Mouse (Mus musculus) lung, postnatal 4 days (tissue): ENCODE data around the gene Mtmr3.

Source experiments
- DNase-seq, 2 experiments: peaks; one replicate each; pipeline ENCODE4 v3.0.0; 2021

Mtmr3 gene

DNA sequence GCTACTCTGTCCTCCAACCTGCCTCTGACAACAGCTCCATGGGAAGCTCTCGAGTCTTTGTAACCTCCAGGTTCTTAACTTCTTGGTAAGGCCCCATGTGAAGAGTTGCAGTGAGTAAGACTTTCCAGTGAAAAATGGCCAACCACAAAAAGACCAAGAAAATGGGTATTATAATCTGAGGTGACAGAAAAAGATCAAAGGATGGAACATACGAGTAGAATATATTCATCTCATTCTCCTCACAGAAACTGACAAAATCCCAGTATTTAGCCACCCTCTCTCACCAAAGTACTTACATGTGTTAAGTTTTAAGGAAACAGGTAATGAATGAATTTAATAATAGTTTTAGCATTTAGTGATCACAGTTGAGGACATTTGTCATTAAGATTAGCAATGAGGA lies 88.2 kb downstream of the Mtmr3 start:
- no peak for DNase-seq

DNA sequence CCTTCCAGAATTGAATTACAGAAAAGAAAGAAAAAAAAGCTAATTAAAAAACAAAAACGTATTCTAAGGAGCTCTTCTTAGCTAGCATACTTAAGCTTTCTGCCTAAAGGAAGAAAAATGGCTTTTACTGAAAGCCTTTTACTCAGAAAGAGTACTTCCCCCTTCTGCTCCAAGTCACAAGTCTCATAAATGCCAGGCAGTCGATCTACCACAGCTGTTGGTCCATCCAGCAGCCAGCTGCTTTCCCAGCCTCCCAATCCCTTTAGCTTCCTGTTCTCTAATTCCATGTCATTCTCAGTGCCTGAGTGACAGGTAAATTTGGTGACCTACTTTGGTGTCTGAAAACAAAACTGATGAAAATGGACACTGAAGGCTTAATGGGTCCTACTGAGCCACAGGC lies 92.5 kb downstream of the Mtmr3 start:
- DNase-seq = no peak

DNA sequence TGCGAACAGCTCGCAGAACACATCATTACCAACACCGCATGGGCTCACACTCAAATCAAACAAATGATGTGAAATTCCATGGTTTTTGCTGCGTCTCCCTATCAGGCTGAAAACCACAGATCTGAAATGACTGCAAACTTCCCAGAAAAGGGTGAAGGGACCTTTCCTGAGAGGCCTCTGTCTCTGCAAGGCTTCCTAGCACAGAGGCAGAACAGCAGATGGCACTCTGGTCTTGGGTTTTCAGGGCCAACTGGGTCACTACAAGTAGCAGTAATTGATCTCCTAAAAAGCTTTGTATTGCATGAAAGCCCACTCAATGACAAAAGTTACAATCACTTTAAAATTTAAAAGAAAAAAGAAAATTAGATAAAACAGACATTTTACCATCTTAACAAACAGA lies 93.8 kb downstream of the Mtmr3 start:
- DNase-seq = no peak

DNA sequence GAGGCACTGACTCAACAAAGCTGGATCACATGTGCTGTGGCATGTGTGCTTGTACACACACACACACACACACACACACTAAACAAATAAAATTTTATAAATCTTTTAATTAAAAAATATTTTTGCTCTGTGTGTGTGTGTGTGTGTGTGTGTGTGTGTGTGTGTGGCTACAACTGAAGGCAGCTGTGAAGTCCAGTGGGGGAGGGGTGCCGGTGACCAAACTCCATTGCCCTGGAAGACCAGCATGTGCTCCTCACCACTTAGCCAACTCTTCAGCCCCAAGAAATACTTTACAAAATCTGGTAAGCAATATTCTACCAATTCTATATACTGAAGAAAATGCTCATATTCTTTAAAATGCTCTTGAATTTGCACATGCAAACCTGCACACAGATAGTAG lies 94.4 kb downstream of the Mtmr3 start:
- DNase-seq = no peak

DNA sequence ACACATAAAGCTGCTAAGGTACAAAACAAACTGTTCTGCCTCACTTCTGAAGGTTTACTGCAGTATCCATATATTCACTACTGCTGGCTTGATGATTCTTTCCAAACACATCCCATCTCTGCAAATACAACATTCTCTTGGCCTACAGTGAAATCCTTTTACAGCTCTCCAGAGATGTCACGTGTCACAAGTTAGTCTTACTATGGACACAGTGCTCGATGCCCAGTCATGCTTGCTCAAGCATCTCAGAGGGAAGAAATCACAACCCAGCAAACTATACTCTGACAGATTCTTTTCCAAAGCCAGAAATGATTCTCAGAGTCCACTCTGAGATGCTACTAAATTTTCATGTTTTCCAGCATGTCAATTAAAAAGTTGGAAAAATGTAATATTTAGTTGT lies 95.2 kb downstream of the Mtmr3 start:
- DNase-seq = no peak

DNA sequence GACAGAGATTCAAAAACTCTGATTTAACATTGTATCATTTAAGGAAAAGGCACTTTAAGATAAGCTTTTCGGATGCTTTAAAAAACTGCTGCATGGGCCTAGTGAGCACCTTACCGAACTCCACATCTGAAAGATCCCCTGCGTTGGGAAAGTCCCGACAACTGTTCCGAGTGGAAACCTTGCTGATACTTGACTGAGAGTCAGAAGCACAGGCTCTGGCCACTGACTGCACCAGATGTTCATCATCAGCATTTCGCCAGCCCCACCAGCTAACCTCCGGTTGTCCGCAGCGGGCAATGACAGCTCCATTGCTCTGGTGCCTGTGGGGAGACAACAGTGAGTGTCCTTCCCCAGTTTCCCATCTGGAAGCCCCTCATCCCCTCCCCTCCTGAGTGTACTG lies 95.9 kb downstream of the Mtmr3 start:
- DNase-seq = peak in 1 of 2 experiments; percentile 58

DNA sequence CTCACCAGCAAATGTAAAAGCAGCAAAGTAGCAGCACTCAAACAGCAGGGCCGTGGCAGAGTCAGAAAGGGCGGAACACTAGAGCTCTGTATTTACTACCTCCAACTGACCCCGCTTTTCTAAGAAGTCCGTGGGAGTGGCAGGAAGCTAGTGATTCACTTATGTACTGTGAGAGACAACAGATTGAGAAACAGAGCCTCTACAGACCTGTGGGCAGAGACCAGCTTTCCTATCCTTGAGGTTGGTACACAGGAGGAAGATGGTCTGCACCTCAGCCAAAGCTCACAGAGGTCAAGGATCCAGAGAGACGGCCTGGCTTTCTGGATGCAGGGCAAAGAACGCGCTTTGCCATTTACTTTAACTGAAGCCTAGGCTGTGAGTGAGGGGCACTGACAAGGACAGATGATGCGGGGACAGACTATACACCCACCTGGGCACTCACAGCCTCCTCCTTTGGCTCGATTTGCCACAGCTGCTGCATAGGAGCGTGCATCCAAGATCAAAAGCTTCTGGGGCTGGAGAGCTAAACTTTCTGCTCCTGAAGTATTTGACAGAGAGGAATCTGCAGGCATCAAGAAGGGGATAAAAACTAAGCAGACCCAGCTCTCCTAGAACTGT lies 97.1 kb downstream of the Mtmr3 start:
- DNase-seq = peak in 1 of 2 experiments; percentile 38

DNA sequence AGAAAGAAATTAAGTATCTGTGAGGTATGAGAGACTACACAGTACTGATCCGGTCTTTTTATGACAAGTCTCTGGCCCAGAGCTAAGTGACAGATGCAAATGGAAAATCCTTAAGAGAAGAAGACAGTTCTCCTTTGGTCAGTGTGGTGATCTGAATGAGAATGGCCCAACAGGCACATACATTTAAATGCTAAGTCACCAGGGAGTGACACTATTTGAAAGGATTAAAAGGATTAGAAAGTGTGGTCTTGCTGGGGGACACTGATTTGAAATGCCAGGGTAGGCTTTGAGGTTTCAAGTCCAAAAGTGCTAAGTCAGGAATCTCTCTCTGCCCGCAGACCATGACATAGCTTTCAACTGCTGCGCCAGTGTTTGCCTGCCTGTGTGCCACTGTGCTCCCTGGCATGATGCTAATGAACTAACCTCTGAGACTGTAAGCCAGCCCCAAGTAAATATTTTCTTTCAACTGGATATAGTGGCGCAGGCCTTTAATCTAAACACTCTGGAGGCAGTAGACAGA lies 99.6 kb downstream of the Mtmr3 start:
- DNase-seq = no peak

DNA sequence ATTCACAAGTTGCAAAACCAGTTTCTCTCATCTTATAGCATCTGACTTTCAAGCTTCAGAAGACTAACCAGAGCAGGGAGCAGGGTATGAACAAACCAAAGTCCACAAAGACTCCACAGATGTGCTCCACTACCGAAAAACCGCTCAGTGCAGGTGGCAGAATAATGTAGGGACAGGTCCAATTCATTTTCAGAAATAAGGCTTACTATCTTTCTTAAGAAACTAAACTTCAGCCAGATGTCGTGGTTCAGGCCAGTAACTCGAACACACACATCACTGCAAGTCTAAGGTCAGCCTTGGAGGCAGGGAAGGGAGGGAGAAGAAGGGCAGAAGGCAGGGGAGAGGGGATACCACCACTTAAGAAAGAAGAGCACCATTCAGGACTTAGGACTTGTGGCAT lies 105.5 kb downstream of the Mtmr3 start:
- DNase-seq = no peak

DNA sequence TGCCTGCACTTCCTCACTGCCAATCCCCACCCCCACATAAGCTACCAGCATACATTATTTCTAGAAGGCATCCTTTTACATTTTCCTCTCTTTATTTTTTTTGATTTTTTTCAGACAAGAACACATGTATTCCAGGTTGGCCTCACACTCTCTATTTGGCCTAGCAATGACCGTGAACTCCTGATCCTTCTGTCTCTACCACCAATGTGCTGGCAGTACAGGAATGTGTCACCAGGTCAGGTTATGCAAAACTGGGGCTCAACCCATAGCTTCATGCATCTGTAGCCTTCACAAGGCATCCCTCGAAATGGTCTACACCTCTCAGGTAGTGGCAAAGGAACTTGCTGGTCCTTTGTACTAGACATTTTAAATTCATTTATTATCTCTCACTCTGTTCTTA lies 105.9 kb downstream of the Mtmr3 start:
- DNase-seq = no peak

DNA sequence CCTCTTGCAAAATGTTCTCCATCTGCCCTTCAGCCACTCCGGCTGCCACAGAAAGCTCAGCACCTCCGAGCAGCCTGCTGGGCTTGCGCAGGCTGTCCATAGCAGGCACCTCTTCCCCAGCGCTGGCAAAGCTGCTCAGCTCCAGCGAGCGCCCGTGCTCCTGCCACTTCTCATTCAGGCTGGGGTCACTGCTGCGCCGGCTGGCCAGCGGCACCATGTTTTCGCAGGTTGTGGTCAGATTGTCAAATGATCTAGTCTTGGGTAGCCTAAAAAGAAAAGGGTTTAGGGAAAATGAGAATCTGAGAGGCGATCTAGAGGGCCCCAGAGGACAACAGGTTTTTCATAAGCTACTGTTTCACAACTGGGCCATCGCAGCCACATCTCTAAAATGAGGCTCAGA lies 106.3 kb downstream of the Mtmr3 start:
- no peak for DNase-seq

DNA sequence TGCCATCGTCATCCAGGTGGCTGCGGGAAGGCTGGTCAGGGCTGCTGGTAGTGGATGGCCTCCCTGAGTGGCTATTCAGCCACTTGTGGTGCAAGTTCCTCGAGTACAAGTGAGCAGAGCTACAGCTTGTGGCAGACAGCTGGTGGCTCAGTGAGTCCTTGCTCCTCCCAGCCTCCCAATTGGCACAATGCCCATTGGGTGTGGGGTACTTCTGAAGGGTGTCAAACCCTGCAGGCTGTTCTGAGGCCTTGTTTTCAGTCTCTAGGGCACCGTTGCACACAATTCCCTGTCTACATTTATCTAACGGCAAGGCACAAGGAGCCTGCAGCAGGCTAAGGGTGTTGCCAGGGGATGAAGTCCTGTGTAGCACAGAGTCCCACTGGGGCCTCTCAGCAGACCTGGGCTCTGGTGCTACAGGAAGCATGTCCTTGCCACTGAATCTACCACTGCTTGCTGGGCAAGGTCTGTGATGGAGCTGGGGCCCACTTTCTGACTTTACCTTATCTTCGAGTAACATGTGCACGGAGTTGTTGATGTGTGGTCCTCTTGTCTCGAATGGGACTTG lies 107.2 kb downstream of the Mtmr3 start:
- peak; percentile 62 to 81 for DNase-seq

DNA sequence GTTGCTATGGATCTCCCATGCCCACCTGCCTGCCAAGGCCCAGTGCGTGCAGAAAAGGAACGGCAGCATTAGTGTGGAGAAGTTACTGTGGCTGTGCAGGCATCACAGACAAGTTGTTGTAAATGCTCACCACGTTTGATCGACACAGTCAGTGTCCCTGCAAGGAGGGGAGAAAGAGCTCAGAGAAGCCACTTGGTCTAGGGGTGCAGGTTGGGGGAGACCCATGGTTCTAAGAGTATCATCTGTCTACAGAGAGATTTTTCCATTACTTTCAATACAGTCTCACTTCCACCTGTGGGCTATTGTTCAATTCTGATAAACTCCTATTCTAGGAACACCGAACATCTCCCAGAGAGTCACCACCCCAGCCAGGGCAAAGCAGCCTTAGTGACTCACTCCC lies 110.1 kb downstream of the Mtmr3 start:
- DNase-seq = no peak

DNA sequence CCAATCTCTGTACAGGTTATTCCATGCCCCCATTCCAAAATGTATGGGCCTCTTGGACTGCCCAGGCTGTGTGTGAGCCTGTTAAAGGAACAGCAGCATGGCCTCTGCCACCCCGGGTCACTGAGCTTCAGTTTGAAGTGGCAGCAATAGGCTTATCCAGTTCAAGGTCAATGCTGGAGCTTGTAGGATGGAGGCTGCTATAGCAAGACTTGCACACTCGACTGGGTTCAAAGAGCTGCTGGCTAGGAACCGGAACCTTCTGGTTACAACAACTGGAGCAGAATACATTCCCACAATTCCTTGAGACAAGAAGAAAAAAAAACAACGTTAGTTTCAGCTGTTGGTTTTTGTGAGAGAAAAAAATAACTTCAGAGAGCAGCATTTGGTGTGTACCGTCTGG lies 112.0 kb downstream of the Mtmr3 start:
- DNase-seq = no peak

DNA sequence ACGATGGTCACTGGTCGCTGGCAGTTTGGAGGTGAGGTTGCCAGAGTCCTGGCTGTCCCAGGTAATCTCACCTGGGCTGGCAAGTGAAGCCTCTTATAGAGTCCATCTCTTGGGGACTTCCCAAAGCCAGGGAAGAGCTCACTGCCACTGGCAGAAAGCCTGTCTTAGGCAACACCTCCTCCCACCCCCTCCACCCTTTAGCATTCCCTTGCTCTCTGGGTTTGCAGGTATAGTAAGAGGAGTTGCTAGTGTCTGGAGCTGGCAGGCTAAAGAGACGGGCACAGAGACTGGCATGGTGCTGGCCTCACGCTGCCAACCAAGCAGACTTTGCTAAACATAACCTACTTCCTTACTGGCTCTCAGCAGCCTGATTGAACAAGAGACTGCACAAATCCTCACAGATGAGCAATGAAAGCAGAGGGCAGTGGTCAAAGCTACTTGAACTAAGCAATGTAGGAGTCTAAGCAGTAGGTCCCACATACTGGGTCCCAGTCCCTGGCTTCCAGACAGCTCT lies 118.4 kb downstream of the Mtmr3 start:
- DNase-seq = no peak

DNA sequence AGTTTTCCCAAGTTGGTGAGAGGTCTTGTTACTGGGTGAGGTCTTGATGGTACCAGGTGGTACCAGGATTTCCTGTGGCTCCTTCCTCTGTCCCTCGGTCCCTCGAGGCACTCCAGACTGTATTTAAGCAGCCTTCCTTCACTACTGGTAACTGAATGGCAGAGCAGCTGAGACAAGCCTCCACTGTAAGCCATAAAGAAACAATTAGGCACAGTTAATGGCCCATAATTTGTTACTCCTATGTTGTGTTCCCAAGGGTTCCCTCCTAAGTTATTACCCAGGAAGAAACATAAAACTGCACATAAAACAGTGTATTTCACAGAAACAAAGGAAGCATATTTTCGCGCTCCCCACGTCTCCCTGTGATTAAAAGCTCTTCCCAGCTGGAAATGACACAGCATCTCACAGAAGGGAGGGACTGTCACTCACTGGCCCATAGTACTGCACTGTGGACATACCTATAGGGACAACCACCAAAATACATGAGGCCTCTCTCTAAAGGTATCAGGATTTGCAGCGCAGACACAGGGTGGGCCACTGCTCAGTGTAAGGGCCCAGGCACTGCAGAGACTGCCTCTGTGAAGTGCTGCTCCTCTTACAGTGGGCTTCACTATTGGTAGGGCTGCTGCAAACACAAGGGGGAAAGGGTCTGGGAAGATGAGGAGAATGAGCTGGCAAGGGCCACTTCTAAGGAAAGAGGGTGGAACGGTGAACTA lies 122.0 kb downstream of the Mtmr3 start:
- DNase-seq = no peak

DNA sequence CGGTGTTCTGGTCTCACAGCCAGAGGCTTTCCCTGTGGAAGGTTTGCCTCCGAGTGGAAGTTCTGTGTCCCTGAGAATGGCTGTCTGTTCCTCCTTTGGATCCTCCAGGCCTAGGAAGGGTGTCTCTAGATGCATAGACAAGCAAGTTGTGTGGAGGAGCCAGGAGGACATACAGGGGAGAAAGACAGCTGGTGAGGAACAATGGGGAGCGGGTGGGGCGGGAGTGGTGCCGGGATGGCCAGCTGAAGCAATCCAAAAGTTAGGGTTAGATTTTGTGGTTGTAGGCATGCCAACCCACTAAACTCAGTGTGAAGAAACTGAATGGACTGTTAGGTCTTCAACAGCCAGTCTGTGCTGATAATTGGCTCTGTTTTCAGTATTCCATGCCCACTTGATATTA lies 122.9 kb downstream of the Mtmr3 start:
- no peak for DNase-seq

DNA sequence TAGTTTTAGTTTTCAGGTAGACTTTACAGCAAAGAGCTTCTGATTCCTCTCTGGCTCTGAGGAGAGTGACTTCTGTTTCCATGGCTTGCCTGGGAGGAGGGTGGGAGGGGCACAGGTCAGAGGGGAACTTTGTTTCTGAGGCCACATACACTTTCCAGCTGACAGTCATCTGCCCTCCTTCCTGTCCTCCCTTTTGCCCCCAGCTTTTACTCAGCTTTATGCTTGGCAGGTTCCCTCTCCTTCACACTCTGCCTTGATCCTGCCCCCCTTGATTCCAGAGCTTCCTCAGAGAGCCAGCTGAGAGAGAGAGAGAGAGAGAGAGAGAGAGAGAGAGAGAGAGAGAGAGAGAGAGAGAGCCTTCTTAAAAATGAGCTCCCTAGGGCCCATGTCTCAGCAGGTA lies 123.4 kb downstream of the Mtmr3 start:
- DNase-seq = no peak

DNA sequence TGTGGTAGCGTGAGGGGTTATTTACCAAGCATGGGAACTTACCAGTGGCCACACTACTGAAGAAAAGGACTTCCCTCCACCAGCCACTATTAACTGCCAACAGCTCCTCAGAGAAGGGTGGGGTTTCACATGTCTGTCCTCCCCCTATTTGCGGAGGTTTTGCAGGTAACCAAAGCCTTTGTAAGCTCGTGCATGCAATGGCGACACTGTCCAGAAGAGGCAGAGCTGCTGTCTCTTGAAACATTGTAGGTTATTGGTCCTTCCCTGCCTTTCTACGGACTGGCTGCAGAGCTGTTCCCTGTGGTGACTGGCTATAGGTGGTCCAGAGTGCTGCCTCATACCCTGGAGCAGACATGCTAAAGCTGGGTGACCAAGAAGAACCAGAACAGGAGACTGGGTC lies 125.6 kb downstream of the Mtmr3 start:
- no peak for DNase-seq

DNA sequence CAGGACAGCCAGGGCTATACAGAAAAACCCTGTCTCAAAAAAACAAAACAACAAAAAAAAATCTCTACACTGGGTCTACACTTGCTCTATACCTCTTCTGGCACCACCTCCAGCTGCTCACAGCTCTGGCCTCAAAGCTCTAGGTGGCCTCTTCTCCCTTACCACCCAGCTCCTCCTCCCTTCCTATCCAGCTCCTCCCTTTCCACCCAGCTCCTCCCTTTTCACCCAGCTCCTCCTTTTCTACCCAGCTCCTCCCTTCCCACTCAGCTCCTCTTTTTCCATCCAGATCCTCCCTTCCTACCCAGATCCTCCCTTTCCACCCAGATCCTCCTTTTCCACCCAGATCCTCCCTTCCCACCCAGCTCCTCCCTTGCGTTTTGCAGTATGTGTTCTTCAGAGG lies 127.2 kb downstream of the Mtmr3 start:
- no peak for DNase-seq

DNA sequence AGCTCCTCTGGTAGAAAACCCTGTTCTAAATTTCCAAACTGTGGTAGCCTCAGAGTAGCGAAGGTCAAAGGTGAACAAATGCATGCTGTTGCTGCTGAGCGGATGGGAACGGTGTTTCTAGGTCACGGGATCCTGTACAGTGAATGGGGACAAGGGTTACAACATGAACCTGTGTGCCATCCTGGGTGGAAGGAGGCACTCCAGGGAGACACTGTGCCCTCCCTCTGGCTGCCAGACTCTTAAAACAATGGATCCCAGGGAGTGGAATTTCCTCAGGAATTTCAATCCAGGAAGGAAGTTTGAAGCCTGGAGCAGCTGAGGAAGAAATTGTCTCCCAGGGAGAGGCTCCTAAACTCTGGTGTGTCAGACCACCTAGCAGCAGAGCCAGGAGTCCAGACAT lies 128.5 kb downstream of the Mtmr3 start:
- peak in 1 of 2 experiments; percentile 39 for DNase-seq

DNA sequence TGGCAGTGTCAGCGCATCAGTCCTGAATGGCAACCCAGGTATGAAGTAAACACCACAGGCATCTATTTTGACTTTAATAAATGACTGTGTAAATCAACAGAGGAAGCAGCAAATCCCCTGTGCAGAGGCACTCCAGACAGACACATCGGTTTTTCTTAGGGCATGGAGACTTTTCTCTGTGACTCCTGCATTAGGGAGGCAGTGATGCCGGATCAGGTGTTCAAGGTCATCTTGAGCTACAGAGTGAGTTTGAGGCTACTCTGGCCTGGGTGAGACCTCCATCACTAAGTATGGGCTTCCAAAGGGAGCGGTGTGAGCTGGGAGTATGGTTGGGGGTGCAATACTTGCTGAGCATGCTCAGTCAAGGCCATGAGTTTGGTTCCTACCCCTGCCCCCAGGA lies 130.0 kb downstream of the Mtmr3 start:
- no peak for DNase-seq

DNA sequence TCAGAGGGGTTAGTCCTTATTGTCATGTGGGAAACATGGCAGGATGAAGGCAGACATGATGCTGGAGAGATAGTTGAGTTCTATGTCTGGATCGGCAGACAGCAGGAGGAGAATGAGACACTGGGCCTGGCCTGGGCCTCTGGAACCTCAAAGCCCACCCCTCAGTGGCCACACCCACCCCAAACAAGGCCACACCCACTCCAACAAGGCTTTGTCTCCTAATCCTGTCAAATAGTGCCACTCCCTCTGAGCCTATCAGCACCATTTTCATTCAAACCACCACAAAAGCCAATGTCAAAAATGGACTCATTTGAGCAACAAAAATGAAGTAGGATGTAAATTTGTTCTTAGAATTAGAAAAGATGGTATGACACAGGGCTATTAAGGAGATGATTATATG lies 130.5 kb downstream of the Mtmr3 start:
- no peak for DNase-seq

DNA sequence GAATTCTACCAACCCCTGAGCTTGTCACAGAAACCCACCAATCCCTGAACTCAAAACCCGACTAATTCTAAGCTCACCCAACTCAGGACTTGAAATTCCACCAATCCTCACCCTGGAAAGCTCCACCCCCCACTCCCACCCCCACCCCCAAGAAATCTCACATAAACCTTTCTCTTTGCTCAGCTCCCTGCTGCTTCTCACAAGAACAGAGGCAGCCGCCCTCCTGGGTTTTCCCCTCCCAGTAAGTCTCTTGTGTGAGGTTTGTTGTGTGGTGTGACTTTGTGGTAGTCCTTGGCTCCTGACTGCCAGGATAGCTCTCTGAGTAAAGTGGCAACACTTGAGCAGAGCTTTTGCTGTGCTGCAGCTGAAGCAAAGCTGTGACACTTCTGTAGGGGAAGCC lies 131.8 kb downstream of the Mtmr3 start:
- DNase-seq = no peak
